ENCODE assay signal across 7 mouse cellular contexts in the genomic region with DNA sequence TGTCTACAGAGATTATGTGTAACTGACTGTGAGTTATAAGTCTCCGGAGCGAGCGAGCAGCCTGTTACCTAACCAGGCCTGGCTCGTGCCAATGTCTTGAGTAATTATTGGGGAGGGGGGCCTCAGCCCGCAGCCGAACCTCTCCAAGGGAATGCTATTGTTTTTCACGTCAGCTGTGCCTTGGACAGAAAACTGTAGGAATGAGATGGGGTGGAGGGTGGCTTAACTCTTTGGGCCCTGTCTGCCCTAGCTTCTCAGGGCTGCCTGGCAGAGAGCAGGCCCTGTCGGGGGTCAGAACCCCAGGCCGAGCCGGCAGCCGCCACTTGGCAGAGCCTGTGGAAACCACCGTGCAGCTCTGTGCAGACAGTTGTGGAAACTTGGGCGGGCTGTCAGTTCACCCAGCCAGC. TPM values are rescaled to one million over a fixed set of nuclear protein-coding genes. Genes with fewer than 3 reads are reported as not detected.
DNase-seq lines count a peak whose midpoint lies in the region; ATAC-seq lines count a peak whose summit lies in the region.

No protein-coding gene starts in this region.

- H3K27me3 ChIP-seq in embryonic facial prominence, embryonic 12.5 days, result no peaks in the 10 kb centered on the region
- no peaks in the 10 kb centered on the region for H3K27me3 ChIP-seq in midbrain, embryonic 11.5 days (ENCODE audit: control insufficient read depth, insufficient read depth, low read length)

- peak; percentile 20 for DNase-seq in adrenal gland, postnatal 25 days
- peak; percentile 50 to 67 for DNase-seq in heart, postnatal 36 days
- DNase-seq in lung, postnatal 14 days, result peak; percentile 58
- DNase-seq in layer of hippocampus, adult 9-10 months (ENCODE audit: low spot score), result no peak
- DNase-seq in midbrain, embryonic 11.5 days (ENCODE audit: low spot score, missing footprints), result no peak

- H3K4me3 ChIP-seq in embryonic facial prominence, embryonic 12.5 days, result no peak overlapping the region
- no peak overlapping the region for H3K4me3 ChIP-seq in midbrain, embryonic 11.5 days (ENCODE audit: low read depth, low read length)

- no peaks in the 10 kb centered on the region for H3K36me3 ChIP-seq in embryonic facial prominence, embryonic 12.5 days
- no peaks in the 10 kb centered on the region for H3K36me3 ChIP-seq in midbrain, embryonic 11.5 days (ENCODE audit: control insufficient read depth, insufficient read depth, low read length)

- no peak overlapping the region for H3K9ac ChIP-seq in embryonic facial prominence, embryonic 12.5 days
- H3K9ac ChIP-seq in midbrain, embryonic 11.5 days (ENCODE audit: low read length), result no peak overlapping the region

- intact Hi-C loops in heart, postnatal 36 days (cut with DNase I), result loop anchor here (1.0 kb wide), 1 partner anchor 52 kb away; no protein-coding TSS in a partner anchor

- WGBS in embryonic facial prominence, embryonic 12.5 days, result 32% methylated on average over 13 of the region's 13 CpGs
- WGBS in midbrain, embryonic 11.5 days, result 70% methylated on average over 13 of the region's 13 CpGs

- ATAC-seq in embryonic facial prominence, embryonic 12.5 days (ENCODE audit: insufficient number of reproducible peaks, insufficient read depth, low FRiP score, low TSS enrichment), result peak; percentile 74; the same call in 1 of the 2 replicates
- no peak for ATAC-seq in erythroid progenitor cell, adult 5-6 weeks (replicated peaks; ENCODE audit: low FRiP score, poor library complexity, severe bottlenecking)
- ATAC-seq in midbrain, embryonic 11.5 days (ENCODE audit: low FRiP score), result no peak

- no peaks in the 10 kb centered on the region for H3K9me3 ChIP-seq in embryonic facial prominence, embryonic 12.5 days
- no peaks in the 10 kb centered on the region for H3K9me3 ChIP-seq in midbrain, embryonic 11.5 days (ENCODE audit: control insufficient read depth, low read length)

- peaks cover 23% of the 10 kb centered on the region for H3K4me1 ChIP-seq in embryonic facial prominence, embryonic 12.5 days
- no peaks in the 10 kb centered on the region for H3K4me1 ChIP-seq in midbrain, embryonic 11.5 days (ENCODE audit: control insufficient read depth, insufficient read depth, low read length)

- H3K4me2 ChIP-seq in embryonic facial prominence, embryonic 12.5 days (replicated peaks), result no peak overlapping the region
- H3K4me2 ChIP-seq in midbrain, embryonic 11.5 days, result no peak overlapping the region

- peak overlapping the region; percentile 72 for H3K27ac ChIP-seq in embryonic facial prominence, embryonic 12.5 days
- no peak overlapping the region for H3K27ac ChIP-seq in midbrain, embryonic 11.5 days (ENCODE audit: low read depth, low read length)

RNA-seq across cellular contexts. Expression of a gene that starts 52.2 kb away (rescaled TPM):
- total RNA-seq in adrenal gland, postnatal 25 days (2021), result 669 and 905 TPM in 2 replicates
- polyA plus RNA-seq in embryonic facial prominence, embryonic 12.5 days (2016; fragmentation: Nextera tagmentation; extraction: Ambion mirVana), result 1,667 and 1,675 TPM in 2 replicates
- 10 to 100 TPM; 30.8 to 44.2 TPM for total RNA-seq in heart, postnatal 36 days (2021)
- total RNA-seq in erythroid progenitor cell, adult 5-6 weeks (2015; ENCODE audit: low replicate concordance), result 14.8 TPM in 1 of 2 replicates, not detected in the other
- not detected in 2 replicates for total RNA-seq in erythroid progenitor cell, adult 5-6 weeks (2017; ENCODE audit: low replicate concordance)
- polyA plus RNA-seq in midbrain, embryonic 11.5 days (2014; fragmentation: Nextera tagmentation; extraction: Ambion mirVana), result 789 and 799 TPM in 2 replicates

Comparison
In these comparisons a context has a peak if more than half of its experiments do, and no peak if none do; other contexts are left out.
1. DNase-seq: peak in adrenal gland, postnatal 25 days (single experiment), heart, postnatal 36 days (2 of 2) and lung, postnatal 14 days (single experiment); none in layer of hippocampus, adult 9-10 months (single experiment) and midbrain, embryonic 11.5 days (single experiment).